Mouse (Mus musculus): ENCODE measurements around the gene Tubb5. TPM values are rescaled to one million over a fixed set of nuclear protein-coding genes. Genes with fewer than 3 reads are reported as not detected.

The Tubb5 gene
- polyA plus RNA-seq, 1 experiment: 109 TPM

- no peaks in the 10 kb centered on the region for H3K27me3 ChIP-seq (replicated peaks; ENCODE audit: control insufficient read depth, insufficient read depth, low read length)
- 0 out of 2 replicates have a peak, but pooled peaks have one; percentile 23 for TF ChIP-seq CTCF (conservative IDR thresholded peaks at IDR 0.05; ENCODE audit: insufficient read depth, insufficient read length, low read depth, low read length)
- TF ChIP-seq POLR2A (IDR thresholded peaks at IDR 0.05; ENCODE audit: low read depth, low read length): no peak
- H3K36me3 ChIP-seq (ENCODE audit: control insufficient read depth, insufficient read depth, low read length): no peaks in the 10 kb centered on the region
- DNase-seq: peak; percentile 63
- 20% methylated on average over 26 of the region's 26 CpGs for WGBS
- H3K4me1 ChIP-seq (ENCODE audit: control insufficient read depth, insufficient read depth, low read length): no peaks in the 10 kb centered on the region; the same call in 1 of the 2 replicates
- peak overlapping the region; percentile 93 for H3K27ac ChIP-seq (ENCODE audit: insufficient read depth, low read depth, low read length)
- H3K4me3 ChIP-seq (ENCODE audit: insufficient read depth, low read depth, low read length): peak overlapping the region; percentile 58
These were observed 29.1 kb upstream of the Tubb5 start for GRCm38 (mm10) chr17:35866911-35867890.

GRCm38 (mm10) chr17:35866281-35866831 is 28.2 kb upstream of the Tubb5 start:
- Histone ChIP-seq H3K36me3 (ENCODE audit: control insufficient read depth, insufficient read depth, low read length) (no peaks in the 10 kb centered on the region), H3K27ac (ENCODE audit: insufficient read depth, low read depth, low read length) (peak overlapping the region; percentile 93), H3K4me3 (ENCODE audit: insufficient read depth, low read depth, low read length) (peak overlapping the region; percentile 58), H3K4me1 (ENCODE audit: control insufficient read depth, insufficient read depth, low read length) (no peaks in the 10 kb centered on the region; the same call in 1 of the 2 replicates), H3K27me3 (replicated peaks; ENCODE audit: control insufficient read depth, insufficient read depth, low read length) (no peaks in the 10 kb centered on the region)
- DNase-seq: peak; percentile 71
- no peak for TF ChIP-seq POLR2A (IDR thresholded peaks at IDR 0.05; ENCODE audit: low read depth, low read length)
- TF ChIP-seq CTCF (conservative IDR thresholded peaks at IDR 0.05; ENCODE audit: insufficient read depth, insufficient read length, low read depth, low read length): no peak
- under 1% methylated on average over 38 of the region's 38 CpGs for WGBS

GRCm38 (mm10) chr17:35865481-35866280 is 27.6 kb upstream of the Tubb5 start, which contains the start of gene Ppp1r18:
Ppp1r18 (plus strand) TSS chr17:35865593.
- Histone ChIP-seq H3K4me3 (ENCODE audit: insufficient read depth, low read depth, low read length) (peak within 1 kb of the TSS; percentile 58), H3K27me3 (replicated peaks; ENCODE audit: control insufficient read depth, insufficient read depth, low read length) (no peaks in the 10 kb centered on the region), H3K36me3 (ENCODE audit: control insufficient read depth, insufficient read depth, low read length) (no peaks in the 10 kb centered on the region), H3K4me1 (ENCODE audit: control insufficient read depth, insufficient read depth, low read length) (no peaks in the 10 kb centered on the region; the same call in 1 of the 2 replicates), H3K27ac (ENCODE audit: insufficient read depth, low read depth, low read length) (peak within 1 kb of the TSS; percentile 81)
- TF ChIP-seq CTCF (conservative IDR thresholded peaks at IDR 0.05; ENCODE audit: insufficient read depth, insufficient read length, low read depth, low read length) (no peak), POLR2A (IDR thresholded peaks at IDR 0.05; ENCODE audit: low read depth, low read length) (no peak)
- WGBS: 2% methylated on average over 46 of the region's 48 CpGs
- peak; percentile 67 for DNase-seq

GRCm38 (mm10) chr17:35864832-35865353 is 26.8 kb upstream of the Tubb5 start:
- Histone ChIP-seq H3K4me1 (ENCODE audit: control insufficient read depth, insufficient read depth, low read length) (no peaks in the 10 kb centered on the region; the same call in 1 of the 2 replicates), H3K4me3 (ENCODE audit: insufficient read depth, low read depth, low read length) (no peak overlapping the region; the same call in 1 of the 2 replicates), H3K27ac (ENCODE audit: insufficient read depth, low read depth, low read length) (peak overlapping the region; percentile 3; the same call in 1 of the 2 replicates), H3K27me3 (replicated peaks; ENCODE audit: control insufficient read depth, insufficient read depth, low read length) (no peaks in the 10 kb centered on the region), H3K36me3 (ENCODE audit: control insufficient read depth, insufficient read depth, low read length) (no peaks in the 10 kb centered on the region)
- 34% methylated on average over 10 of the region's 10 CpGs for WGBS
- no peak for DNase-seq
- TF ChIP-seq CTCF (conservative IDR thresholded peaks at IDR 0.05; ENCODE audit: insufficient read depth, insufficient read length, low read depth, low read length) (no peak), POLR2A (IDR thresholded peaks at IDR 0.05; ENCODE audit: low read depth, low read length) (no peak)

- under 1% methylated on average over 47 of the region's 47 CpGs for WGBS
- Histone ChIP-seq H3K27ac (ENCODE audit: insufficient read depth, low read depth, low read length) (peak within 1 kb of the TSS; percentile 33; the same call in 1 of the 2 replicates), H3K4me3 (ENCODE audit: insufficient read depth, low read depth, low read length) (peak within 1 kb of the TSS; percentile 66), H3K36me3 (ENCODE audit: control insufficient read depth, insufficient read depth, low read length) (no peaks in the 10 kb centered on the region), H3K27me3 (replicated peaks; ENCODE audit: control insufficient read depth, insufficient read depth, low read length) (no peaks in the 10 kb centered on the region), H3K4me1 (ENCODE audit: control insufficient read depth, insufficient read depth, low read length) (no peaks in the 10 kb centered on the region; the same call in 1 of the 2 replicates)
- peak; percentile 93 for DNase-seq
- TF ChIP-seq POLR2A (IDR thresholded peaks at IDR 0.05; ENCODE audit: low read depth, low read length): no peak
- TF ChIP-seq CTCF (conservative IDR thresholded peaks at IDR 0.05; ENCODE audit: insufficient read depth, insufficient read length, low read depth, low read length): peak; percentile 51
These were observed 23.2 kb upstream of the Tubb5 start, which contains the start of gene Nrm for GRCm38 (mm10) chr17:35861198-35861857. Nrm (plus strand) TSS chr17:35861318.

- no peak overlapping the region for H3K27ac ChIP-seq (ENCODE audit: insufficient read depth, low read depth, low read length)
- DNase-seq: no peak
- no peak for TF ChIP-seq POLR2A (IDR thresholded peaks at IDR 0.05; ENCODE audit: low read depth, low read length)
- TF ChIP-seq CTCF (conservative IDR thresholded peaks at IDR 0.05; ENCODE audit: insufficient read depth, insufficient read length, low read depth, low read length): no peak
- H3K27me3 ChIP-seq (replicated peaks; ENCODE audit: control insufficient read depth, insufficient read depth, low read length): no peaks in the 10 kb centered on the region
- peak overlapping the region; percentile 66 for H3K4me3 ChIP-seq (ENCODE audit: insufficient read depth, low read depth, low read length)
- no peaks in the 10 kb centered on the region; the same call in 1 of the 2 replicates for H3K4me1 ChIP-seq (ENCODE audit: control insufficient read depth, insufficient read depth, low read length)
- 7% methylated on average over 12 of the region's 12 CpGs for WGBS
- no peaks in the 10 kb centered on the region for H3K36me3 ChIP-seq (ENCODE audit: control insufficient read depth, insufficient read depth, low read length)
These were observed 22.7 kb upstream of the Tubb5 start for GRCm38 (mm10) chr17:35860831-35861197.
